Mouse (Mus musculus) granulocyte monocyte progenitor cell, adult 5-6 weeks (primary cell): ENCODE measurements at regions not wholly inside any gene's neighbourhood (a gene's known extent, or its start where the extent isn't known, plus 50 kb on each side); places are given as distances from the start of the nearest gene placed in this dataset.

Experiments used
- ATAC-seq: replicated peaks from 2 replicates; pipeline ENCODE4 v1.8.0; 2016; ENCODE audit warnings: mild to moderate bottlenecking, moderate TSS enrichment, inconsistent platforms; ENCODE audit not compliant: poor library complexity, severe bottlenecking

DNA sequence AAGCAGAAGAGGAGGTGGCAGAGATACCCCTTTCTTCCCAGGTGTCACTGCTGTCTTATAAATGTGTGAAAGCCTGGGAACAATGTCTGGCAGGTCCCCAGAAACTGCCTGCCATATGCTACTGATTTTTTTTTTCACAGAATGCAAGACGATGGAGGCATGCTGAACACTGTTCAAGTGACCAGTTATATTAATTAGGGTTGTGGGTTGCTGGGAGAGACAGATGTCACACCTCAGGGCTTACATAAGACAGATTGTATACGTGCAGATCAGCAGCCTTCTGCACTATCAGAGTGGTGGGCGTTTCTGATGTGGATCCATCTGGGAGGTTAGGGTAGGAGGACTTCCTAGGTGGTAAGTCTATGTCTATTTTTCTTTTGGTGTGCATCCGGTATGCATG is 120.6 kb upstream of the Adra1b start:
- ATAC-seq = no peak

DNA sequence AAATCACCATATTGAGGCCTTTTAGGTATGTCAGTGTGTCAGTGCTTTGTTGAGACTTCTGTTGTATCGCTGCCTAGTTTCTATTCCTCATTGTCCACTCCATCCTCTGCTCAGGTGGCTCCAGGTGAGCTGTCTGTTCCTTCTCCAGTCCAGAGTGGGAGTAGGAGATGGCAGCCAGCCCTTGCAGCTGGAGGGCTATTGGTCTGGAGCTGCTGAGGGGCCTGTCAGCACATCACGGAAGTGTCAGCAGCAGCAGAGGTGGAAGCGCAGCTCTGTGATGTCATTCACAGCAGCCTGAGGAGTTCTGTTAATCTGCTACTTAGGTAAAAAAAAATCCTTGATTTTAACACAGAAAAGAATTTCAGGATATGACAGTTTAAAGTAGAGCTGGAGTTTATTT is 126.0 kb upstream of the Adra1b start:
- ATAC-seq = no peak

DNA sequence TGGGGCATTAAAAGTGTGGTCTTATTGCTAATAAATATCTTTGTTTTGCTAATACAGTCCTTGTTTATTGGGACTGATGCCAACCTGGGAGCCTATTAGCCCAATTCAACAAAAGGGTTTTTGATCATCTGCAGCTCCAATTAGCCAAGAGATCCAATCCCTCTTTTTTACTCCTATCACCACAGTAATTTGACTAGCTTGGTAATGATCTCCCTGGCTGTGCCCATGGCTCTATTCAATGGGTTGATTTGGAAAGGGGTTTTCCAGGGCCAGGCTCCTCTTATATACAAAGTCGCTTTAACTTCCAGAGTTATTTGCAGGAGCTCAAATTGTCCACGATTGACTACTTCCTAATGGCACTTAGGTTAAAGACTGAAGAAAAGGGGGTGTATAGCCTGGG is 145.1 kb upstream of the Adra1b start:
- no peak for ATAC-seq

DNA sequence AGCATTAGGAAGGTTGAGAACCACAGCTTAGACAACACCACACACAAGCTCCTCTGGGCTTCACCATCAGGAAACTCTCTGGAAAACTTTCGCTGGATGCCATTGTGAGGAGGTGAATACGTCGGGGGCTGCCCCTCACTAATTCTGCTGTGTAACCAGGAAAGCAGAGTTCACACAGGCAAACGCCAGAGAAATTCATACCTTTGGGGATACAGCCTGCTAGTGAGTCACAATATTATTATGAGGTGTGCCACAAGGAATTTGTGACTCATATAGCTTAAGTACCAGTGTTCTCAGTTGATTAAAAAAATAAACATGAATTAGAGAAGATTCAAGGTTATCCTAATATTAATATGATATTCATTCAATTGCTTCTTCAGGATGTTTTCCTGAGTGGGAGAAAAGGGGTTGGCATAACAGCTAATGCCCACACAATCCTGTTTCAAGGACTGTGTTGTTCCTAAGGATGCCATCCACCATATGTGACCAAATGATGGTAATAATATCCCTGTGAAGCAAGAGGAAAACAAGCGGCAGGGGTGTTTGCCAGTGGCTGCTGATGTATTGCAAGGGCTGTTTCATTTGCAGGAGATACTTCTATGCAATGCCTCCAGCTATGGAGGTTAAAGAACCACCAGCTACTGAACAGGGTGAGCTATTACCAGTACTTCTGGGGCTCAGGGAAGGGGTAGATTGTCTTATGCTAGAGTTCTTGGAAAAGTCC is 148.4 kb upstream of the Adra1b start:
- ATAC-seq = no peak

DNA sequence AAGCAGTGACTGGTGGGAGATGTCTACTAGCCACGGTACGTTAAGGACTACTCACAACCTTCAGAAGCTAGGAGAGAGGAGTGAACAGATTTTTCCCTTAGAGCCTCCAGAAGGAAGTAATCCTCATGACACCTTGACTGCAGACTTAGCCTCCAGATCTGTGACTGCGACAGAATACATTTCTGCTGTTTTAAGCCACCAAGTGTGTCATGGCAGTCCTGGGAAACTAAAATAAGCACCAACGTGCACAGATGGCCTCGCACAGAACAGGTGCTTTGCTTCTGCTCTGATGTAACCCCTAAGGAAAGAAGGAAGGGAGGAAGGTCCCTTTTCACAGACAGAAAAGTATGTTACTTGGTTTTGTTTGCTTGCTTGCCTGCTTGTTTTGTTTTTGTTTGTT is 151.5 kb upstream of the Adra1b start:
- no peak for ATAC-seq

DNA sequence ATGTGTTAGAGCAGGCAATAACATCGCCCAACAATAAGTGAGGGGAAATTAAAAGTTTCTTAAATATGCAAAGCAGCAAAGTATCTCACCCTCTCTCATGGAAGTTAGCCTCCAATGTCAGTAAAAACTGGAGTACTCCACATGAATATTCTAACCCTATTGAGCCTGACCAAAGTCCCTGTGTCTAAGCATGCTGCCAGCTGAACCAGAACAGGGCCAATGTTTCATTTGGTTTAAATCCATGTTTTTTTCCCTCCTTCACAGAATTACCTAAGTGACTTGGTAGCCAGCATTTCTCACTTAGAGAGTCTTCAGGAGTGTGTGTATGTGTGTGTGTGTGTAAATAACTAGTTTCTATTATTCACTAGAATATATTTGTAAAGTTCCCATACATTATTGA is 161.4 kb upstream of the Adra1b start:
- ATAC-seq = no peak

DNA sequence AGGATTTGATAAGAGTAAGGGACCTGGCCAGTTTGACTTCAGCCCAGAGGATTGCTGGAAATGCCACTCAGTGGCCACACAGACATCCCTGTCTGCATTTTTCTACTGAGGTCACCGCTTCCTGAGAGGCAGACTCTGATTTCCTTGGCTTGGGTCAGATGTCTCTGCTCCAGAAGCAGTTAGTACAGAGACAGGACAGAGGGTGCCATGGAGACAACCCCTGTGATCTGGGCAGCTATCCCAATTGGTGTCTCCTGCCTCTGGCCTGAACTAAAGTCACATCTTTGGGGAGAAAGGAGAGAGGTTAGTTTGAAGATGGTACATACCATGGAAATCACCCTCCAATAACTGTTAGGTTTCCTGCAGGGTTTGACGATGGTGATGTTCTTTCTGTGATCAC is 165.2 kb upstream of the Adra1b start:
- no peak for ATAC-seq

DNA sequence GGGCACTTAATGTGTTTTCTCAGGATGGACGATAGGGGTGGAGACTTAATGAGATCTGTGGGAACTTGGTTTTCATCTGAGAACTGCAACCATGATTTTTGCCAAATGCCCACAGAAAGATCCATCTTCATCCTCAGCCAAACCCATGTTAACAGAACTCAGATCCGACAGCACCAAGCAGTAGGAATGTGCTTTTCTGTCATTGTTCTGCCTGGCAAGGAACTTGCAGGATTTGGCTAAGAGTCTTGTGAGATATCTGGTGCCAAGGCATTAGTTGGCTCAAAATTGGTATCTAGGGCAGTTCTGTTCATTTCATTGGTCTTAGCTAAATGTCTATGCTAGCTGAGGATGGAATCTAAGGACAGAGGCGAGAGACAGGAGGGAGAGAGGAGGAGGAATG is 182.7 kb upstream of the Adra1b start:
- no peak for ATAC-seq

DNA sequence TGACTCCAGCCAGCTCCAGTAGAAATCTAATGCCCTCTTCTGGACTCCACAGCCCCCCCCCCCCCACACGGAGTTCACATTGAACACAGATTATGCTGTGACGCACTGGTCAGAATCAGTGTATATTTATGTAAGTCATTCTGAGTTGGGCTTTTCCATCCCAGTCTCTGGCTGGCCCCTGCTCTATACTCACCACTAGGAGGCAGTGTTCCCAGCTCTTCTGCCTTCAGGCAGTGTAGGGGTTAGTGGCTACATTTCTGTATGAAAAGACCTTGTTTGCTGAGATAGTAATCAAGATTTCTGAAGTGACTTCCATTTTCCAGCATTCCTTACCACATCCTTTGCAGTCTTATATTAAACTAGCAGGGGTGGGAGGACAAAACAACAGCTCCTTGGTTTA is 185.9 kb upstream of the Adra1b start:
- ATAC-seq = peak; percentile 59; the same call in 1 of the 2 replicates

DNA sequence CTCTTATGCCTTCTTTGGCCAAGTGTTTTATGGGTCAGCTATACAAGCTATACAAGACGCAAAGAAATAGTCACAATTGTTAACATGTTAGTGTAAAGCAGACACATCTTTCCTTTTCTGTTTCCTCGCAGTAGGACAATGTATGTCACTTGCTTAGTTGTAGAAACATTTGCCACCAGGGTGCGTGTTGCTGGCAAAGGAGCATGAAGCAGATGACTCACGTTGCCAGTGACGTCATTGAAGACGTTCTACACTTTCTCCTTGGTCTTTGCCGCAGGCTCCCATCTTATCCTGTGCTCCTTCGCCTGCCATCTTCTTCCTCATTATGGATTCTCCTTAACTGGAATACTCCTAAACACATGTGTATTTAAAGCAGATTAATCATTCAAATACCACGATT is 188.5 kb upstream of the Adra1b start:
- no peak for ATAC-seq

DNA sequence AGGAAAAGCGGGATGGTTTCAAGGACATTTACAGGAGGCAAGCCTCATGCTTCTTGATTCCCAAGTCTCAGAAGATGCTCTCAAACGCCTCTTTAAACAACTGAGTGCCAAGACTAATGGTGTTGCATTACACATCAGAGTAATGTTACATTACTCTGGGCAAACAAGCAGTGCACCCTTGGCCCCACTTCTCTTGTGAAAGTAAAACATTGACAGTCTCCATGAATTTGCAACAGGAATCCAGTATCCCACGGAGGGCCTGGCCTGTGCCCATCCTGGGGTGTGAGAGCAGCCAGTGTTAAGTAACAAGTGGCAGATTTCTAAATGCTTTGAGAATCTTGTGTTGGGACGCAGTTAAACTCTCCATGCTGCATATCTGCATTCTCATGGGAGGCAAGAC is 194.3 kb upstream of the Adra1b start:
- ATAC-seq = no peak

DNA sequence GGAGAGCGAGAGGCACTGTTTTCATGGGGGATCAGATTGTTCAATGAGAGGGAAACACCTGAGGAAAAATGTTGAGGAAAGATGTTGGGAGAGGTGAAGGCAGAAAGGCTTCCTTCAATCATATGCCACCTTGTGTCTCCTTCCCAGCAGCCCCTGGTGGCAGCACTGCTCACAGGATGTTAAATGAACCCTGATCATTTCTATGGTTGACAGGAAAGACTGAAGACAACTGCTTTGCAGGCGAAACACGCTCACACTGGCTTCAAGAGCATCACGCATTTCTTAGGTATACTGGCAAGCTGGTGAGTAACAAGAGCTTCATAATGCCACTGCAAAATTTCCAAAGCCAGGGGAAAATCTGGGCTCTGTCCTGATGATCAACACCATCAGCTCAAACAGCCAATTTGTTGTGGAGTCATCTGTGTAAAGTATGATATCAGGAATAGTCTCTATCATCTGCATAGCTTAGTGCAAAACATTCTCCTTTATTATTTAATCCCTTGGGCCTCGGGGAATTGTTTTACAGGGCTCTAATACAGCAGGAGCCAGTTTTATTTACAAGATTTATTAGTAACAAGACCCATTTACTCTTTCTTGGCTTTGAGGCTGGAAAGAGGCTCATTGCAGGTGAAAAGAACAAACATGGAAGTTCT is 202.3 kb upstream of the Adra1b start:
- ATAC-seq = no peak

DNA sequence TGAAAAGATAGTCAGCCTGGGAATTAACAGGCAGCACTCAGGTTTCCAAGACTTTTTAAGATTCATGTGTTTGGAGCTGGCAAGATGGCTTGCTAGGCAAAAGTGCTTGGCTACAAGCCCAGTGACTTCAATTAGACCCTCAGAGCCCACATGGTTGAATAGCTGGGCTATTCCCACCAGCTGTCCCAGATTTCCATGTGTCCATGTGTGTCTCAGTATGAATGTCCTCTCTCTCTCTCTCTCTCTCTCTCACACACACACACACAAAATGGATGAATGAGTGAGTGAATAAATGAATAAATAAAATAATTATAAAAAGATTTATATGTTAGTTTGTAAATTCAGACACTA is 202.8 kb upstream of the Adra1b start:
- ATAC-seq = no peak

DNA sequence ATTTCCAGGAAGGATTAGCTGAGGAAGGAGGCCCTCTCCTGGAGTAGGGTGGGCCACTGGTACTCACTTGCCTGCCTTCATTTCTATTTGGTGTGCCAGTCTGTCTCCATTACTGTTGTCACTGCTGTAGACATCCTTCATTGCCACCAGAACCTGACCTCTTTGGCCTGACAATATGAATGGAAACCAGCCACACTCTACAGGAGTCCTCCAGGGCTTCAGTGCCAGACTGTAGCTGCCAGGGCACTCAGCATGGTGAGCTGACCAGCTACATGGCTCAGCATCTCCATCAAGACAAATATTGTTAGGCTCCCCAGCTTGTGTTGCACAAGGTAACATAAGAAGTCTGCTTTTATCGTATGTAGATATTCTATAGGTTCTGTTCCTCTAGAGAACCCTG is 205.2 kb upstream of the Adra1b start:
- ATAC-seq = no peak

DNA sequence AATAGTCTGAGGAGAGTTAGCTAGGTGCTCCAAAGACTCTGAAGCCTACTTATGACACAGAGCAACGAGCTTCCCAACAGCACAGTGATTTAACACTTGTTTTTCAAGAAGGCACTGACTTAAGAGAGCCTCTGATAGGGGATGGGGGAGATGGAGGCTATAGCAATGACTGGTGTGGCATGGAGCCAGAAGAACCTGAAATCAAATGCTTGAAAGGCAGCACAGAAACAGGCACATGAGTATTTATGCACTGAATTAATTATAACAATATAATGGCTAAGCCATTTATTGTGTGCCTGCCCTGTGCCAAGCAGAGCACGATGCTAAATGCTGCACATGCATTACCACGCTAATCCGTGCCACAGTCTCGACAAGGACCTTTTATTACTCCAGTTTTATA is 210.5 kb upstream of the Adra1b start:
- ATAC-seq = no peak

DNA sequence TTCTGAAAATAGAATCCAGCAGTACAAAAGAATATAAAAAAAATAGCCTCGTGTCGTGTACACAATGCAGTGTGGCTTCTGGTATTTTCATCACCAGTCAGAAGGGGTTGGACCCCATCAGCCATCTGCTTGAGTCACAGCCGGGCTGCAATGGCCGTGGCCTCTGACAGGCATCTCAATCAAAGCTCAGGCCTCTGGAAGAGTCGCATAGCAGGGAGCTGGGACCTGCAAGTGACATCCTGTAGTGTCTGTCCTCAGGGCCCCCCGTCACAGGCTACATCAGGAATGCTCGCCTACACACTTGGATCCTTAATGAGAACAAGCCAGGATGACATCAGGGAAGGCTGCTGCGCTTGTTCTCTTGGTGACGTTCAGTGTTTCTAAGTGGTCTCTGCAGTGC is 226.1 kb upstream of the Adra1b start:
- ATAC-seq = no peak

DNA sequence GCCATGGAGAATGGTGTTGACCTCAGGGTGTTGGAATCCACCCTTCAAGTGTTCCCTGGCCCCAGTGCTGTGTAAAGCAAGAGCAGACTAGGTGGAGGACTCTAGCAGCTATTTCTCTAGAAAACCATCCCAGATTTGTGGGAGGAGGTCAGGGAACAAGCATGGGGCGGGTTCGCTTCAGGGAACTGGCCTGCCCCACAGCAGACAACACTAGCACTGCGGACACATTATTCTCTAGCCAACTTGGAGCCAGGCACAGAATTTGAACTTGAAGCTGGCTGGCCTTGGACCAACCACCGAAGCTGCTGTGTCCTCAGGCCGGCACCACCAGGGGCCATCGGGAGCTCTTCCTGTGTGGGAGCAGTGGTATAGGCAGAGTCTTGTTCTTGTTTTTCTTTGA is 227.5 kb upstream of the Adra1b start:
- no peak for ATAC-seq

DNA sequence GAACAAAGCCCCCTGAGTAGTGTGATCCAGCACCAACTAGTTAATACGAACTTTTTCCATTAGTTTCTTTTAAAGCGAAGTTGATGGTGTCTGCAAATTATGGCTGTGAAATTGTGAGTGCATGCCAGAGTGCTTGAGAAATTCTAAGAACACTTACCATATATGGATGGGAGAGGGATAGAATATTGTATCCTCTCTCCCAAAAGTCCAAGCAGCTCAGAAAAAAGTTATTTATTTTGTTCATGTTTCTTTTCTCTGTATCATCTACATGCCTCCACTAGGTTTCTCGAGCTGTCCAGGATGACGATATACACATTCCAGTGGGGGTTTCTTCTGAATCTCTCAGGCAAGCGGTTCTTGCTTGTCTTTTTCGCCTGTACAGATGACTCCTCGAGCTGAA is 232.2 kb upstream of the Adra1b start:
- ATAC-seq = no peak

DNA sequence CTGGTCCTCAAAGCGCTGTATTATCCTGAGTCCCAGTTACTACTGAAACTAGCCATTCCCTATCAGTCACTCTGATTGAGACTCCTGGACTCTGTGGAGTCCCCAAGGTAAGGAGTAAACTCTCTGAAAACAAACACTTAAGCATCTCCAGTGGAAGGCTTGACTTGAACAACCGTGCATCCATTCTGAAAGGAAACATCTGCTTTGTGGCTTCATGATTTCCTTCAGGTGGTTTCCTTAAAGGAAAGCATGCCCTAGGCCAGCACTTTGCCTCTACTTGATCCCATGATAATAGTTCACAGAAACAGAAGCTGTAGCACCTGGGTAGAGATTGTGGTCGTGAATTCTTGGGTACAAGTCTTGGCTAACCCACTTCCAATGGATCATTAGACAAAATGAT is 235.0 kb upstream of the Adra1b start:
- ATAC-seq = no peak

DNA sequence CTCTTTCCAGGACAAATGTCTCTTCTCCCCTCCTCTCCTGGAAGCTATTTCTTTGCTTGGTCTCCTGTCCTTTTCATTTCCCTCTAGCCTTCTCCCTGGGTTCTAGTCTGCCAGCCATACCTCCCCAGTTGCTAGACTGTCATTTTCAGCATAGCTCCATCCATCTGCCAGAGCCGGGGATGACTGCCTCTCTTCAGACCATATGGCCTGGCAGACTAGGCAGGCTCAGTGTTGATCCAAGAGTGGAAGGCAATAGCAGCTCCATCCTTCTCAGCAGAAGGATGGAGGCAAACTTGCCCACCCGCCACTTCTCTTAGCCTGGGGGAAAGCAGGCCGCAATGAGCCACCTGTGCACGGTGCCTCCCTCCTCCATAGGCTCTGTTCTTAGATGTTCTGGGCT is 242.0 kb upstream of the Adra1b start:
- no peak for ATAC-seq

DNA sequence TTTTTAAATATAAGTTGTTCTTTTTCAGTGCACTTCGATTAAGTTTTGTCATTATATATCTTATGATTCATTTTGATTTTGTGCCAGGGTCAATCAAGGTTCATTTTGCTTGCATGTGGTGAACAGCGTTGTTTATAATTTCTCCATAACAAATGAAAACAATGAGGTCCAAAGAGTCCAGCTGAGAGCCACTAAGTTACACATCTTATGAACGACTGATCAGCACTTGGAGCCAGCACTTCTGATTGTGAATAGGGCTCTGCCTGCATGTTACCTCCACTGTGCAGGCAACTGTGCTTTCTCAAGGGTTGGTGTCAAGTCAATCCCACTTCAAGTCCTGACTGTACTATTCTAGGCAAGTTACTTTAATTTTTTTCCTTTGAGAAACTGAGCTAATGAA is 243.5 kb upstream of the Adra1b start:
- ATAC-seq = no peak

DNA sequence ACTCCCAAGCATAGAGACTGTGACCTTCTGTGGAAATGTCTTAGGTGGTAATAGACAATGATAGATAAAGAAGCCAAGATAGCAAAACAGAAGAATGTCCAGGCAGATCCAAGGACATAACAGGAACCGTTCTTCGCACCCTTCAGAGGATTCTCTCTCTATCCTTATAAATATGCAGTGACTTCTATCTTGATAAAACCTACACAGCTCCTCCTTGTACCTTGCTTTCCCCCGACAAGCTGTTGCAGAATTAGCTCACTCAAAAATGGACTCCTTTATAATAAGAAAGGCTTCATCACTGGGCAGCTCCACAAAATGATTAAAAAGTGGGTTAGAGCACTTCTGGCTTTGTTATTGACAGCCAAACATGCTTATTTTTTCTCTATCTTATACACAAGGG is 245.4 kb upstream of the Adra1b start:
- no peak for ATAC-seq

DNA sequence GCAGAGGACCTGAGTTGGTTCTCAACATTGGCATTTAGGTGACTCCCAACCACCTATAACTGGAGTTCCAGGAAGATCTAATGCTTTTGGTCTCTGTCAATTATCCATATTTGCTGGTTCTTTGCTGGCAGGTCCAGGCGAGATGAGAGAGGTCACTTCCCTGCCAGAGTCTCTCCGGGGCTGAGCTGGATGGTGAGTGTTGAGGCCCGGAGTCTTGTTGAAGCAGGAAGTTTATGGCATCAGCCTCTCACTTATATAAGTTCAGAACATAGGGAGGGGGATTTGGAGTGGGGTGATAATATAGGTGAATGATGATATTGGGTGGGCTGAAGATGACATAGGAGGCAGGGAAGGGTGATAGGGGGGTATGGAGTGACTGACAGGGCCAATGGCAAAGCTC is 246.3 kb upstream of the Il12b start:
- ATAC-seq = no peak
